Mouse (Mus musculus): ENCODE results near the gene Trak1. TPM values are rescaled to one million over a fixed set of nuclear protein-coding genes. Genes with fewer than 3 reads are reported as not detected.

Trak1 gene
- polyA plus RNA-seq, 1 experiment from 2014 or later: 25.9 TPM

DNA sequence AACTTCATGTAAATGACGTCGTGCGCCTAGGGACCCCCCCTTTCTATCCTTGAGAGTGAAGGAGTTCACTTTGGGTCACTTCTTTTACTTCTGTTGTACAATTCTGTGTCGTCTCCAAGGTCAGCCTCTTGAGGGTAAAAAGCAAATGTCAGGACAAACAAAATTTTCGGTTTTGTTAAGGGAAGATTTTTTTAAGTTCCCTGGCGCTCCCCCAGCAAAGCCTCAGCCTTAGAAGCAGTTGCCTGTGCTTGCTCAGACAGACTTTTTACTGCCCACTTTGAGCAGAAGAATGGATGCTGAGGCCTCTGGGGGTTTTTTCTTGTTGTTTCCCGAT is 730 bp downstream of the Trak1 start:
- peak overlapping the region; percentile 74 for H3K27ac ChIP-seq
- peaks cover 30% of the 10 kb centered on the region for H3K4me1 ChIP-seq
- ATAC-seq (ENCODE audit: insufficient number of reproducible peaks, low FRiP score, low TSS enrichment, low read depth): no peak
- 2% methylated on average over 7 of the region's 7 CpGs for WGBS
- H3K9ac ChIP-seq: peak overlapping the region; percentile 89
- no peaks in the 10 kb centered on the region for H3K36me3 ChIP-seq
- peak overlapping the region; percentile 91 for H3K4me3 ChIP-seq
- no peaks in the 10 kb centered on the region for H3K9me3 ChIP-seq
- peak overlapping the region; percentile 74 for H3K4me2 ChIP-seq
- peaks cover 14% of the 10 kb centered on the region; the same call in 1 of the 2 replicates for H3K27me3 ChIP-seq

- Histone ChIP-seq H3K4me1 (peaks cover 35% of the 10 kb centered on the region), H3K36me3 (no peaks in the 10 kb centered on the region), H3K9ac (0 out of 2 replicates have a peak overlapping the region, but pooled peaks have one; percentile 89), H3K9me3 (no peaks in the 10 kb centered on the region), H3K27me3 (peaks cover 14% of the 10 kb centered on the region; the same call in 1 of the 2 replicates), H3K27ac (peak overlapping the region; percentile 74), H3K4me3 (peak overlapping the region; percentile 91), H3K4me2 (peak overlapping the region; percentile 74)
- ATAC-seq (ENCODE audit: insufficient number of reproducible peaks, low FRiP score, low TSS enrichment, low read depth): no peak; the same call in 1 of the 2 replicates
- WGBS: 27% methylated on average over 15 of the region's 15 CpGs
Measured at GRCm38 (mm10) chr9:121298411-121299091, 1.2 kb downstream of the Trak1 start.

DNA sequence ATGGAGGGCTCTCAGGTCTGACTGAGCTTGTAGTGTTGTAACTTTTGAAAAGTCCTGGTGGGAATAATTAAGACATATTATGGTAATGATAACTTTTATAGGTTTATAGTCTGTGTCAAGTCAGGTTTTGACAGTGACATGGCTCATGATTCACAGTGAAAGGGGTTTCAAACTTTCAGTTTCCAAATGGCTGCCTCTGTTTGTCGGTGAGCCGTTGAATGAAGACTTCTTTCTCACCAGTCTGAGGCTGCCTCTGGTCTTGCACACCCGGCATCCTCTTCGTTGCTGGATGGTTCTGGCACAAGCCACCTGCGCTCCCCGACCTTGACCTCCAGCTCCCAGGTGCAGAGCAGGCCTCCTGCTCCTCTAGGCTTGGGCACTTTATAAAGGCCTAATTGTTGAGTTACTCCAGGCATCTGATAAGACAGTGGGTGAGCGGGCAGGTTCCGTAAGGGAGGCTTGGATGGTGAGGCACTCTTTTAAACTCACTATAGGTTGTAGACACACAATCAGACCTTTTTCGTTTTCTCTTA is 2.0 kb downstream of the Trak1 start:
- Histone ChIP-seq H3K9me3 (no peaks in the 10 kb centered on the region), H3K27me3 (peaks cover 14% of the 10 kb centered on the region; the same call in 1 of the 2 replicates), H3K4me1 (peaks cover 38% of the 10 kb centered on the region), H3K4me3 (peak overlapping the region; percentile 91; the same call in 1 of the 2 replicates), H3K4me2 (peak overlapping the region; percentile 74; the same call in 1 of the 2 replicates), H3K27ac (no peak overlapping the region), H3K9ac (no peak overlapping the region), H3K36me3 (no peaks in the 10 kb centered on the region)
- ATAC-seq (ENCODE audit: insufficient number of reproducible peaks, low FRiP score, low TSS enrichment, low read depth): no peak
- 76% methylated on average over 9 of the region's 9 CpGs for WGBS

DNA sequence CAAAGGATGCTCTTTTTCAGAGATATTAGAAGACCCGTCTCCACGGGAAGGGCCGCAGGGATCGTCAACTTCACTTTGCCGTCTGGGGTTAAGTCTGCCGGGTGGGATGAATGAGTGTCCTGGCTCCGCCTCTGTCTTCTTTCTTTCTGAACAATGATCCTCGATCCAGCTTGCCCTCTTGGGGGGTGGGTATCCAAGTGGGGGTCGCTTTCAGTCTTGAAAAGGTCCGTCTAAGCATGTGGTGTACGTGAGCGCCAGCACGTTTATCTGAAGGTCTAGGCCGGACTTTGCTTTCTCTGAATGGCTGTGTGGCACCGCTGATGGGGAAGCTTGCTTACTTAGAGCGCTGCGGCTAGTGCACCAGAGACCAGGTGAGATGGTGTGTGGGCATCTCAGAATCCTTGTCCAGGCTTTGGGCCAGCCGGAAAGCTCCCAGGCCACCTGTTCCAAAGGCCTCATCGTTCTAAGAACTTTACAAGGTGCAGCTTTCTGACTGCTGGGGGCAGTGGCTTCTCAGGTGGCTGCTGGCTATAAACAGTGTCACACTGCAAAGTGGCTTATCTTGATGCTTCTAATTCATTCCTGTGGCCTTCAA is 2.8 kb downstream of the Trak1 start:
- Histone ChIP-seq H3K27ac (no peak overlapping the region), H3K4me2 (no peak overlapping the region), H3K36me3 (no peaks in the 10 kb centered on the region), H3K27me3 (peaks cover 12% of the 10 kb centered on the region; the same call in 1 of the 2 replicates), H3K9me3 (no peaks in the 10 kb centered on the region), H3K9ac (no peak overlapping the region), H3K4me3 (no peak overlapping the region), H3K4me1 (peaks cover 38% of the 10 kb centered on the region)
- ATAC-seq (ENCODE audit: insufficient number of reproducible peaks, low FRiP score, low TSS enrichment, low read depth): no peak
- 72% methylated on average over 19 of the region's 19 CpGs for WGBS

DNA sequence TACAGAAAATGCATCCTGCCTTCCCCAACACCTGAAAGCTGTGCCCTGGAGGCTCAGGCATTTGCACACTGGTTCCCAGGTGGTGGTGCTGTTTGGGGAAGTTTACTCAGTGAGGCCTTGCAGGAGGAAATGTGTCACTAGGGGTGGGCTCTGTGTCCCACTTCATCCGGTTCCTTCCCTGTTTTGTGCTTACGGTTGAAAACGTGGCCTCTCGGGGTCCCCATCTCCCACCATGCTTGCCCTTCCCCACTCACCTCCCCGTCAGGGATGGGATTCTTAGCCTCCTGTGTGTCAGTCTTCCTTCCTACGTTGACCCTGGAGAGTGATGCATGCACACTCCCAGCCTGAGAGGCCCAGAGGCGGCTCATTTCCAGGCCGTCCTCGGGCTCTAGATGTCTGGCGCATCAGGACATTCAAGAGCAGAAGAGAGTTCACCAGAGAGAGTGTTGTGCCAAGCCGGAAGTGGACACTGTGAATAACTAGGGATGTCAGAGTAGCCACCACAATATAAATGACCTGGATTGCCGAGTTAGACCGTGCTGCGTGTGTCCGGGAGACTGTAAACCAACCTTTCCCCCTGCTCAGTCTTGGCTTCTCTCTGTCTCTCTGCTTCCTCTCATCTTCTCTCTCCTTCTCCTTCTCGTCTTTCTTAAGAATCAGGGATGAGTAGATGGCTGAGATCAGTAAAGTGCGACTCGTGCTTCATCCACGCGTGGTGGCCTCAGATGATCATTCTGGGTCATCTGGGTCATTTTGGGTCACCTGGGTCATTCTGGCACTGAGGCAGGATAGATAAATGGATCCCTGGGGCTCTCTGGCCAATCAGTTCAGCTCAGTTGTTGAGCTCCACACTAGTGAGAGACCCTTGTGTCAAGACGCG is 4.0 kb downstream of the Trak1 start:
- no peak overlapping the region for H3K9ac ChIP-seq

DNA sequence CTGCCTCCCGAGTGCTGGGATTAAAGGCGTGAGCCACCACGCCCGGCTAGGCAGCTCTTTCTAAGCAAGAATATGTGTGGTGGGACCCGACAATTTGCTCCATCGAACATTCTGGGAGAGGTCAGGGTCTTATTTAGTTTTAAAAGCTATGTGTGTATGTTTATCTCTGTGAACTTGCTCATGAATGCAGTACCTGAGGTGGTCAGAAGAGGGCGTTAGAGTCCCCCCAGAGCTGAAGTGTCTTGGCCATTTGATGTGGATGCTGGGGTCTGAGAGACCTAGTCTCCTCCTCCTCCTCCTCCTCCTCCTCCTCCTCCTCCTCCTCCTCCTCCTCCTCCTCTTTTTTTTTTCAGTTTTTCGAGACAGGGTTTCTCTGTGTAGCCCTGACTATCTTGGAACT is 5.2 kb downstream of the Trak1 start:
- Histone ChIP-seq H3K4me3 (no peak overlapping the region), H3K27me3 (no peaks in the 10 kb centered on the region), H3K36me3 (0 out of 2 replicates have a peak, but pooled peaks cover 3% of the 10 kb centered on the region), H3K9ac (no peak overlapping the region), H3K4me1 (peaks cover 33% of the 10 kb centered on the region), H3K4me2 (no peak overlapping the region), H3K9me3 (no peaks in the 10 kb centered on the region), H3K27ac (no peak overlapping the region)
- ATAC-seq (ENCODE audit: insufficient number of reproducible peaks, low FRiP score, low TSS enrichment, low read depth): no peak
- 87% methylated on average over 7 of the region's 8 CpGs for WGBS

More for the DNA sequence above, 4.0 kb downstream of the Trak1 start:
- WGBS: 81% methylated on average over 22 of the region's 22 CpGs
- Histone ChIP-seq H3K4me2 (no peak overlapping the region), H3K9me3 (no peaks in the 10 kb centered on the region), H3K4me3 (no peak overlapping the region), H3K27me3 (peaks cover 6% of the 10 kb centered on the region; the same call in 1 of the 2 replicates), H3K4me1 (peaks cover 38% of the 10 kb centered on the region), H3K27ac (no peak overlapping the region), H3K36me3 (no peaks in the 10 kb centered on the region)
- no peak for ATAC-seq (ENCODE audit: insufficient number of reproducible peaks, low FRiP score, low TSS enrichment, low read depth)

GRCm38 (mm10) chr9:121303086-121303485 is 5.8 kb downstream of the Trak1 start:
- Histone ChIP-seq H3K27ac (0 out of 2 replicates have a peak overlapping the region, but pooled peaks have one; percentile 22), H3K9me3 (no peaks in the 10 kb centered on the region), H3K4me3 (no peak overlapping the region), H3K4me2 (no peak overlapping the region), H3K4me1 (peaks cover 33% of the 10 kb centered on the region), H3K27me3 (no peaks in the 10 kb centered on the region), H3K9ac (no peak overlapping the region), H3K36me3 (0 out of 2 replicates have a peak, but pooled peaks cover 3% of the 10 kb centered on the region)
- WGBS: 61% methylated on average over 6 of the region's 6 CpGs
- ATAC-seq (ENCODE audit: insufficient number of reproducible peaks, low FRiP score, low TSS enrichment, low read depth): no peak

GRCm38 (mm10) chr9:121303748-121304147 is 6.4 kb downstream of the Trak1 start:
- no peak overlapping the region for H3K4me2 ChIP-seq
- 62% methylated on average over 9 of the region's 9 CpGs for WGBS
- H3K9me3 ChIP-seq: no peaks in the 10 kb centered on the region
- no peak overlapping the region for H3K4me3 ChIP-seq
- ATAC-seq (ENCODE audit: insufficient number of reproducible peaks, low FRiP score, low TSS enrichment, low read depth): no peak
- H3K27ac ChIP-seq: no peak overlapping the region
- H3K27me3 ChIP-seq: no peaks in the 10 kb centered on the region
- H3K4me1 ChIP-seq: peaks cover 27% of the 10 kb centered on the region
- H3K36me3 ChIP-seq: 0 out of 2 replicates have a peak, but pooled peaks cover 3% of the 10 kb centered on the region
- H3K9ac ChIP-seq: no peak overlapping the region

- ATAC-seq (ENCODE audit: insufficient number of reproducible peaks, low FRiP score, low TSS enrichment, low read depth): no peak
- H3K4me2 ChIP-seq: no peak overlapping the region
- H3K9me3 ChIP-seq: no peaks in the 10 kb centered on the region
- H3K36me3 ChIP-seq: 0 out of 2 replicates have a peak, but pooled peaks cover 3% of the 10 kb centered on the region
- WGBS: 74% methylated on average over 10 of the region's 10 CpGs
- peaks cover 25% of the 10 kb centered on the region for H3K4me1 ChIP-seq
- no peak overlapping the region for H3K27ac ChIP-seq
- no peaks in the 10 kb centered on the region for H3K27me3 ChIP-seq
- no peak overlapping the region for H3K4me3 ChIP-seq
- H3K9ac ChIP-seq: no peak overlapping the region
Measured at GRCm38 (mm10) chr9:121304520-121304919, 7.2 kb downstream of the Trak1 start.

GRCm38 (mm10) chr9:121305456-121305855 is 8.2 kb downstream of the Trak1 start:
- Histone ChIP-seq H3K9ac (no peak overlapping the region), H3K4me3 (no peak overlapping the region), H3K36me3 (peaks cover 5% of the 10 kb centered on the region; the same call in 1 of the 2 replicates), H3K4me2 (no peak overlapping the region), H3K9me3 (no peaks in the 10 kb centered on the region), H3K4me1 (peaks cover 21% of the 10 kb centered on the region), H3K27me3 (no peaks in the 10 kb centered on the region), H3K27ac (no peak overlapping the region)
- 90% methylated on average over 4 of the region's 4 CpGs for WGBS
- no peak for ATAC-seq (ENCODE audit: insufficient number of reproducible peaks, low FRiP score, low TSS enrichment, low read depth)

DNA sequence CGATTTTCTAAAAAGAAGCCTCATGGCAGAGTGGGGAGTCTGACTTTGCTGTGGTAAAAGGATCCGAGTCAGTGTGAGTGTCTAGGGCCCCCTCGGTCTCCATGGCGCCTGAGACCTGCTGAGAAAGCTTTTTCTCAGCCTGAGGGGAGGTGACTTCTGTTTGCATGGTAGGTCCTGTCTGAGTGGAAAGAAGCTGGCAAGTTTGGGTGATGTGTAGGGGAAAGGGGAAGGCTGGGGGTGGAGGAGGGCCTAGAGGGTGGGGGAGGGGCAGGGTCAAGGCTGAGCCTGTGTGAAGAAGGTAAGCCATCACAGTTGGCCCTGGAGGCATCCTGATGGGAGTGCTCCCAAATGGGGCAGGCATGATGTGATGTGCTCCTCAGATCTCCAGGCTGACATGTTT is 12.0 kb downstream of the Trak1 start:
- WGBS: 55% methylated on average over 4 of the region's 4 CpGs
- Histone ChIP-seq H3K9me3 (no peaks in the 10 kb centered on the region), H3K4me3 (no peak overlapping the region), H3K4me2 (no peak overlapping the region), H3K27ac (no peak overlapping the region), H3K27me3 (no peaks in the 10 kb centered on the region), H3K9ac (no peak overlapping the region), H3K36me3 (peaks cover 5% of the 10 kb centered on the region; the same call in 1 of the 2 replicates), H3K4me1 (peaks cover 32% of the 10 kb centered on the region)
- ATAC-seq (ENCODE audit: insufficient number of reproducible peaks, low FRiP score, low TSS enrichment, low read depth): no peak

All from limb, embryonic 15.5 days (tissue).